Mouse (Mus musculus) ES-Bruce4 (cell line): ENCODE data around the gene Gja4. TPM values are rescaled to one million over a fixed set of nuclear protein-coding genes. Genes with fewer than 3 reads are reported as not detected.
A peak's percentile ranks its signal among the peaks of the same experiment; 100 is the strongest.

ENCODE experiments used
- H3K27ac ChIP-seq: 2 replicates; pipeline ENCODE4 v1.5.1; 2012; ENCODE audit warnings: low read length, inconsistent platforms; ENCODE audit not compliant: insufficient read depth
- H3K27me3 ChIP-seq: 2 replicates; pipeline ENCODE4 v1.6.1; 2012; ENCODE audit warnings: mild to moderate bottlenecking, low read length, inconsistent platforms; ENCODE audit not compliant: control insufficient read depth, poor library complexity, insufficient read depth, severe bottlenecking
- H3K36me3 ChIP-seq: 2 replicates; pipeline ENCODE4 v1.6.1; 2012; ENCODE audit warnings: inconsistent platforms, mild to moderate bottlenecking, low read length, moderate library complexity; ENCODE audit not compliant: control insufficient read depth, poor library complexity, insufficient read depth, severe bottlenecking
- H3K4me1 ChIP-seq: one replicate; pipeline ENCODE4 v1.8.1; 2011; ENCODE audit warnings: low read length; ENCODE audit not compliant: control insufficient read depth, insufficient read depth
- H3K4me3 ChIP-seq: 2 replicates; pipeline ENCODE4 v1.5.1; 2011; ENCODE audit warnings: low read depth, mild to moderate bottlenecking, low read length
- H3K9ac ChIP-seq: 2 replicates; pipeline ENCODE4 v1.6.1; 2012; ENCODE audit warnings: low read depth, mild to moderate bottlenecking, inconsistent platforms; ENCODE audit not compliant: poor library complexity, severe bottlenecking
- H3K9me3 ChIP-seq: replicated peaks from 2 replicates; pipeline ENCODE4 v1.6.1; 2012; ENCODE audit warnings: mild to moderate bottlenecking, low read length, inconsistent platforms; ENCODE audit not compliant: control insufficient read depth, poor library complexity, insufficient read depth, severe bottlenecking
- CTCF ChIP-seq: IDR thresholded peaks from one replicate; pipeline ENCODE4 v1.8.1; 2011; ENCODE audit warnings: low read depth, low read length
- EP300 ChIP-seq: IDR thresholded peaks from 2 replicates; pipeline ENCODE4 v1.6.1; 2011; ENCODE audit warnings: low read depth, low read length; ENCODE audit not compliant: insufficient read depth
- POLR2A ChIP-seq: IDR thresholded peaks from one replicate; pipeline ENCODE4 v1.8.1; 2011; ENCODE audit warnings: low read length; ENCODE audit not compliant: insufficient read depth
- polyA plus RNA-seq: library from polyadenylated mRNA; stranded (reverse); fragments of >200 nt; gene quantifications from 2 replicates; pipeline ENCODE4 v1.2.4, GENCODE M21; 2011; ENCODE audit warnings: low read depth; ENCODE audit not compliant: missing spikeins, insufficient read depth, insufficient read length

Gja4 gene
- polyA plus RNA-seq = 1.4 TPM in 2 replicates

GRCm38 (mm10) chr4:127313861-127314260 is at the start of gene Gja4:
Gja4 (minus strand) TSS chr4:127314039.
- no peak within 1 kb of the TSS for H3K27ac ChIP-seq
- no peaks in the 10 kb centered on the region for H3K27me3 ChIP-seq

GRCm38 (mm10) chr4:127363331-127363730 is 49.5 kb upstream of the Gja4 start:
- H3K27ac ChIP-seq = 0 out of 2 replicates have a peak overlapping the region, but pooled peaks have one; percentile 6
- H3K9ac ChIP-seq = no peak overlapping the region
- no peak for TF ChIP-seq POLR2A
- peak; percentile 73 for TF ChIP-seq CTCF
- no peak for TF ChIP-seq EP300
- H3K9me3 ChIP-seq = no peaks in the 10 kb centered on the region
- H3K4me1 ChIP-seq = peaks cover 27% of the 10 kb centered on the region
- no peaks in the 10 kb centered on the region for H3K36me3 ChIP-seq
- no peaks in the 10 kb centered on the region for H3K27me3 ChIP-seq
- no peak overlapping the region for H3K4me3 ChIP-seq

More at GRCm38 (mm10) chr4:127313861-127314260, at the start of gene Gja4:
- no peaks in the 10 kb centered on the region for H3K36me3 ChIP-seq
- H3K4me1 ChIP-seq = no peaks in the 10 kb centered on the region
- H3K4me3 ChIP-seq = peak within 1 kb of the TSS; percentile 73
- TF ChIP-seq CTCF (peak; percentile 36), POLR2A (no peak), EP300 (no peak)
- no peaks in the 10 kb centered on the region for H3K9me3 ChIP-seq
- peak within 1 kb of the TSS; percentile 55 for H3K9ac ChIP-seq

GRCm38 (mm10) chr4:127362520-127362919 is 48.7 kb upstream of the Gja4 start:
- Histone ChIP-seq H3K9me3 (no peaks in the 10 kb centered on the region), H3K27ac (no peak overlapping the region), H3K4me1 (peaks cover 27% of the 10 kb centered on the region), H3K4me3 (no peak overlapping the region), H3K36me3 (no peaks in the 10 kb centered on the region), H3K9ac (no peak overlapping the region), H3K27me3 (no peaks in the 10 kb centered on the region)
- TF ChIP-seq POLR2A (no peak), EP300 (no peak), CTCF (no peak)

GRCm38 (mm10) chr4:127358018-127358417 is 44.2 kb upstream of the Gja4 start, which contains the start of gene Gjb5:
Gjb5 (minus strand) TSS chr4:127358181.
- peaks cover 9% of the 10 kb centered on the region; the same call in 1 of the 2 replicates for H3K36me3 ChIP-seq
- peaks cover 18% of the 10 kb centered on the region for H3K4me1 ChIP-seq
- H3K27me3 ChIP-seq = no peaks in the 10 kb centered on the region
- peak within 1 kb of the TSS; percentile 60 for H3K4me3 ChIP-seq
- no peaks in the 10 kb centered on the region for H3K9me3 ChIP-seq
- peak within 1 kb of the TSS; percentile 29; the same call in 1 of the 2 replicates for H3K9ac ChIP-seq
- no peak for TF ChIP-seq EP300
- no peak for TF ChIP-seq POLR2A
- TF ChIP-seq CTCF = no peak
- peak within 1 kb of the TSS; percentile 60 for H3K27ac ChIP-seq

DNA sequence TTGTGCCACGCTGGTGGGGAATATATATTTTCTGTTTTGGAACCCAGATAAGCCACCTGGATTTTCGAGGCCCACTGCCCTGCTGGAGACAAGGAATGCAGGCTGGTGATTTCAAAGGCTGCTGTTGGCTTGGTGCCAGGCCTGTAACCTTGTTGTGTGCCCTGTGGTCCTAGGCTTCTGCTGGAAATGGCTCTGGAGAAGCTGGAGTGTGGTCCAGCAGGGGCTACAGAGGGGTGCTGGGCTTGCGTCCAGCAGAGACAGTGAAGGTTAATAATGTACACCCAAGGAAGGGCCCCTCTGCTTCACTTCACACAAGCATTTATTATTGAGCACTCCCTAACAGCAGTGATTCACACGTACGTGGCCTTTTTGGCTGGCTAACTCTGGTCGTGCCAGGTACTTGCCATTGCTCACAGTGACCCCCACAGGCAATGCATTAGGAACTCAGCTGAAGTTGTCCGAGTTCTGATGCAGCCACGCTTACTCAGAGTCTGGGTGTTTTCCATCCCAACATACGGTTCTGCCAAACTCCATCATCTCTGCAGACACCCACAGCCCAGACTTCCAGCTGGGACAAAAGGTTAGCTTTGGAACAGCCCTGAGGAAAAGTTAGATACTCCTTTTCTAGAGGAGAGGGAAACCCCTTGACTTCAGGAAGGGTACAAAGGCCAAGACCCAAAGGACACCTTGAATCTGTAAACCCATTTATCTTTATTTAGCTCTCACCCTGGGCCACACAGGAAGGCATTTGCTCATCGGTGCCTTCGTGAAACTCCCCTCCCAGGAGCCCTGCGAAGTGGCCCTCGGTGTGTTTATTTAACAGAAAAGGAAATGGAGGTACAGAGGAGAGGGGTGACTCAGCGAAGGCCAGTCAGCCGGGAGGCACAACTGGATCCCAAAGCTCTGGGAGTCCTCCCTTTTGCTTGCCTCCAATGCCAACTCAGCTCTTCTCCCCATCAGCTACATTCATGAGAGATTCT is 41.0 kb upstream of the Gja4 start:
- Histone ChIP-seq H3K27me3 (no peaks in the 10 kb centered on the region), H3K4me1 (peaks cover 12% of the 10 kb centered on the region), H3K36me3 (peaks cover 9% of the 10 kb centered on the region; the same call in 1 of the 2 replicates), H3K27ac (no peak overlapping the region), H3K9me3 (no peaks in the 10 kb centered on the region), H3K9ac (no peak overlapping the region), H3K4me3 (no peak overlapping the region)
- TF ChIP-seq POLR2A (no peak), CTCF (no peak), EP300 (no peak)
